Mouse (Mus musculus): ENCODE measurements around the gene Mxi1.

- TF ChIP-seq CTCF (IDR thresholded peaks at IDR 0.05; ENCODE audit: borderline replicate concordance, insufficient read depth, low read depth, low read length): no peak
- TF ChIP-seq POLR2A (IDR thresholded peaks at IDR 0.05; ENCODE audit: borderline replicate concordance, insufficient read depth, low read length): no peak
Observed at GRCm38 (mm10) chr19:53404219-53404836, 94.0 kb downstream of the Mxi1 start.
